Mouse (Mus musculus) neural tube, embryonic 14.5 days (tissue): ENCODE results near the gene Podnl1. TPM values are rescaled to one million over a fixed set of nuclear protein-coding genes. Genes with fewer than 3 reads are reported as not detected.

ENCODE experiments used
- ATAC-seq: fragments of 200-750 bp; cut with Nextera tagmentation; 2 replicates; pipeline ENCODE4 v1.8.0; 2017; ENCODE audit warnings: low read depth, mild to moderate bottlenecking, moderate TSS enrichment, moderate library complexity
- H3K27ac ChIP-seq: fragments of 300-500 bp; sonication (generic); 2 replicates; pipeline ENCODE4 v1.5.1; 2014; ENCODE audit warnings: low read depth, mild to moderate bottlenecking, control low read depth, low read length, moderate library complexity, mixed read lengths
- H3K27me3 ChIP-seq: fragments of 300-500 bp; sonication (generic); 2 replicates; pipeline ENCODE4 v1.6.1; 2014; ENCODE audit warnings: low read length; ENCODE audit not compliant: control insufficient read depth, insufficient read depth
- H3K36me3 ChIP-seq: fragments of 300-500 bp; sonication (generic); 2 replicates; pipeline ENCODE4 v1.6.1; 2014; ENCODE audit warnings: low read length, mixed read lengths; ENCODE audit not compliant: control insufficient read depth, insufficient read depth
- H3K4me1 ChIP-seq: fragments of 300-500 bp; sonication (generic); 2 replicates; pipeline ENCODE4 v1.6.1; 2014; ENCODE audit warnings: low read length; ENCODE audit not compliant: control insufficient read depth, insufficient read depth
- H3K4me2 ChIP-seq: fragments of 300-500 bp; sonication (generic); 2 replicates; pipeline ENCODE4 v1.6.1; 2014; ENCODE audit warnings: mild to moderate bottlenecking, low read depth, low read length, control low read depth
- H3K4me3 ChIP-seq: fragments of 300-500 bp; sonication (generic); 2 replicates; pipeline ENCODE4 v1.5.1; 2014; ENCODE audit warnings: low read depth, low read length, control low read depth, mixed read lengths
- H3K9ac ChIP-seq: fragments of 300-500 bp; sonication (generic); replicated peaks from 2 replicates; pipeline ENCODE4 v1.6.1; 2014; ENCODE audit warnings: low read depth, mild to moderate bottlenecking, control low read depth, low read length, mixed read lengths
- H3K9me3 ChIP-seq: fragments of 300-500 bp; sonication (generic); 2 replicates; pipeline ENCODE4 v1.6.1; 2016; ENCODE audit warnings: low read length; ENCODE audit not compliant: control insufficient read depth
- WGBS: fragments of 180-500 bp; shearing (Covaris S2); extraction: QIAGEN DNeasy Blood & Tissue Kit; methylation state at CpG from one replicate; pipeline ENCODE4 v1.1.7; 2014; 5-methylcytosine and 5-hydroxymethylcytosine counted together
- polyA plus RNA-seq: library from polyadenylated mRNA; unstranded; fragments of >200 nt; fragmentation: Nextera tagmentation; extraction: Ambion mirVana; gene quantifications from 2 replicates; pipeline ENCODE4 v1.2.1, GENCODE M21; 2014

Gene Podnl1
- polyA plus RNA-seq = 0.43 and 0.50 TPM in 2 replicates

- Histone ChIP-seq H3K9me3 (no peaks in the 10 kb centered on the region), H3K4me1 (no peaks in the 10 kb centered on the region), H3K4me2 (no peak within 1 kb of the TSS), H3K4me3 (no peak within 1 kb of the TSS), H3K36me3 (no peaks in the 10 kb centered on the region), H3K27me3 (no peaks in the 10 kb centered on the region), H3K27ac (no peak within 1 kb of the TSS), H3K9ac (0 out of 2 replicates have a peak within 1 kb of the TSS, but pooled peaks have one; percentile 34)
- no peak; the same call in 1 of the 2 replicates for ATAC-seq
- WGBS = 68% methylated on average over 8 of the region's 9 CpGs
Observed at GRCm38 (mm10) chr8:84125656-84126055, at the start of gene Podnl1. TSS of gene Podnl1 (plus strand) at chr8:84125989.

- 86% methylated on average over 1 of the region's 1 CpGs for WGBS
- H3K27me3 ChIP-seq = no peaks in the 10 kb centered on the region
- no peak overlapping the region for H3K9ac ChIP-seq
- peaks cover 13% of the 10 kb centered on the region for H3K4me1 ChIP-seq
- H3K4me3 ChIP-seq = no peak overlapping the region
- H3K27ac ChIP-seq = no peak overlapping the region
- no peak overlapping the region for H3K4me2 ChIP-seq
- H3K36me3 ChIP-seq = peaks cover 7% of the 10 kb centered on the region; the same call in 1 of the 2 replicates
- no peaks in the 10 kb centered on the region for H3K9me3 ChIP-seq
- ATAC-seq = no peak
Observed at GRCm38 (mm10) chr8:84076412-84076811, 49.4 kb upstream of the Podnl1 start.

DNA sequence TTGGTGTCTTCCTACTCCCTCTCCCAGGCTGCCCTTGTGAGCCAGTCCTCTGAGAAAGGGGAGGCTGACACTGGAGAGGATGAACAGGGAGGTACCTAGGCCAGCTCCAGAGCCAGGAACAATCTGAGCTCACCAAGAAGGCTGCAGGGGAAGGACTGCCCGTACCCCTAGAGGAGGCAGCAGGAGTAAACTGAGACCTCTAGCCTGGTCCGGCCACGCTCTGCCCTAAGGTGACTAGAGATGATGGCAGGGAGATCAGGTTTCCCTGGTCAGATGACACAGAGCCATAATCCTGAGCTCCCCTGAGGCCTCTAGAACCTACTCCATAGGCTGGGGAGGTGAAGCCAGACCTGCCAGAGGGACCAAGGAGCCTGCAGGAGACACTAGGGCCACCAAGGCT lies 48.9 kb upstream of the Podnl1 start:
- no peak for ATAC-seq
- no peaks in the 10 kb centered on the region for H3K9me3 ChIP-seq
- H3K27ac ChIP-seq = no peak overlapping the region
- no peak overlapping the region for H3K9ac ChIP-seq
- H3K4me1 ChIP-seq = peaks cover 12% of the 10 kb centered on the region
- 79% methylated on average over 3 of the region's 3 CpGs for WGBS
- no peaks in the 10 kb centered on the region for H3K27me3 ChIP-seq
- H3K4me3 ChIP-seq = no peak overlapping the region
- no peak overlapping the region for H3K4me2 ChIP-seq
- H3K36me3 ChIP-seq = peaks cover 7% of the 10 kb centered on the region; the same call in 1 of the 2 replicates

DNA sequence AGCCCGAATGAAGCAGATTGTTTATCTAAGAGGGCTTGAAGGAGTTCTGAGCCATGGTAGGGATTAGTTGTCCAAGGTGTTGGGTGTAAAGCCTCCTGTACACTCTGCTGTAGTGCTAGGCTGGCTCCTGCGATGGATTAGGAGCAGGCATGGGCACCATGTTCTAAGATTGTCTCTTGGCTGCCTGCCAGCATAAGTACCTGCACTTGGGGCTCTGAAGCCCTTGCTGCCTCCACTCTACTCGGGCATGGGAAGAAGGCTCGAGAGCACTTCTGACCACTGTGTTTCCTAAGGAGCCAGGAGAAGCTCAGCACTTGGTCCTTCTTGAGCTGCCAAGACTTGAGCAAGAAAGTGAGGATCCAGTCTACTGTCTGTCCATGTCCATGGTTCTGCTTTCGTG lies 46.6 kb upstream of the Podnl1 start:
- 93% methylated on average over 5 of the region's 5 CpGs for WGBS
- ATAC-seq = no peak
- H3K4me2 ChIP-seq = no peak overlapping the region
- H3K36me3 ChIP-seq = peaks cover 17% of the 10 kb centered on the region
- no peaks in the 10 kb centered on the region for H3K4me1 ChIP-seq
- H3K9ac ChIP-seq = no peak overlapping the region
- H3K4me3 ChIP-seq = no peak overlapping the region
- H3K27ac ChIP-seq = no peak overlapping the region
- H3K27me3 ChIP-seq = no peaks in the 10 kb centered on the region
- no peaks in the 10 kb centered on the region for H3K9me3 ChIP-seq

DNA sequence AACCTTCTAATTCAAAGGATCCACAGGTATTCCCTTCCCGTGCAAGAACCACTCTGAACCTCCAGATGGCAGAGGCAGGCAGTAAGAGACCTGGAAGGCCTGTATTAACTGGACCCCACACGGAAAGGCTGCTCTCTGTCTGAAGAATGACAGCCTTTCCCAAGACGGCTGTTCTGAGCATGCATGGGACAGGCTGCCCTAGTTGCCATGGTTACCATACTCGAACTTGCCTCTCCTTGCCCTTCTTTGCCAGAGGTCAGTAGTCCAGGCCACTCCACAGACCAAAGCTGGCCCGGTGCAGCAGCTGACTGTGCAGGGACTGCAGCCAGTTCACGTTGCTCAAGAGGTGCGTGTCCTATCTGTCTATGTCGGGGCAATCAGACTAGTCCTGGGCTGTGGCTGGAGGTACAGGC lies 42.0 kb upstream of the Podnl1 start:
- Histone ChIP-seq H3K9me3 (no peaks in the 10 kb centered on the region), H3K9ac (no peak overlapping the region), H3K4me2 (no peak overlapping the region), H3K4me1 (no peaks in the 10 kb centered on the region), H3K36me3 (peaks cover 35% of the 10 kb centered on the region), H3K27ac (no peak overlapping the region), H3K27me3 (no peaks in the 10 kb centered on the region), H3K4me3 (no peak overlapping the region)
- ATAC-seq = no peak; the same call in 1 of the 2 replicates
- WGBS = 24% methylated on average over 8 of the region's 8 CpGs

DNA sequence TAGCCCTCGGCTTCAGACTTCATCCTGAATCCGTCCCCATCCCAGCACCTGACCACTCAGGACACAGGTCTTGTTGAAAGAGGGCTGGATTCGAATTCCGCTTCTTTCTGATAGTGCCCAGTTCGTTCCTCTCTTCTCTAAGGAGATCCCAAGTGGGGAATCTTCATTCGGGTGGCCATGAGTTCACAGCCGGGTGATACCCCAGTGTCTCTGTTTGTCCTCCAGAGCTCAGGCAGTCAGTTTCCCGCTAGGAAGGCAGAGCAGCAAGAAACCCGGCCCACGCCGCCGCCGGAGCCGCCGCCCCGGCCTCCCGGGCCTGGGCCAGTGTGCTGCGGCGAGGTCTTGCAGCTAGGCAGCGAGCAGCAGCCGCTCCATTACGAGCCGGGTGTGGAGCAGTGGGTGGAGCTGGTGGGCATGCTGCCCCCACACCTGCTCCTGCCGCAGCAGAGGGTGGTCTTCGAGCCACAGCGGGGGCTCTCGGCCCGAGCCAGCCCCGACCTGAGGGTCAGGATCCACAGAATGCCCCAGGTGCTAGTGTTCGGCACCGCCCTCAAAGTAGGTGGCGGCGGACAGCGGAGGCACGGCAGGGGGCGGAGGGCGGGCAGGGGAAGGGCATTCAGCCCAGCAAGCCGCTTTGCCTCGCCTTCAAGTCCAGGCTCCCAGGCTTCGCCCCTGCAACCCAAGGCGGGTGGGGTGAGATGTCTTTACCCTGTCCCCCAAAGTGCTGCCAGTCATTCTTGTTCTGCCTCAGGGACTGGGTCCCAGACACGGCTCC lies 41.3 kb upstream of the Podnl1 start:
- Histone ChIP-seq H3K9ac (no peak overlapping the region), H3K36me3 (peaks cover 41% of the 10 kb centered on the region), H3K27me3 (no peaks in the 10 kb centered on the region), H3K4me1 (no peaks in the 10 kb centered on the region), H3K4me2 (no peak overlapping the region), H3K4me3 (no peak overlapping the region), H3K27ac (no peak overlapping the region), H3K9me3 (no peaks in the 10 kb centered on the region)
- 35% methylated on average over 42 of the region's 42 CpGs for WGBS
- no peak for ATAC-seq

- peaks cover 44% of the 10 kb centered on the region for H3K36me3 ChIP-seq
- no peaks in the 10 kb centered on the region for H3K9me3 ChIP-seq
- H3K27ac ChIP-seq = no peak overlapping the region
- H3K4me1 ChIP-seq = no peaks in the 10 kb centered on the region
- H3K4me3 ChIP-seq = no peak overlapping the region
- WGBS = 92% methylated on average over 7 of the region's 7 CpGs
- no peak overlapping the region for H3K9ac ChIP-seq
- no peak for ATAC-seq
- no peak overlapping the region for H3K4me2 ChIP-seq
- no peaks in the 10 kb centered on the region for H3K27me3 ChIP-seq
Observed at GRCm38 (mm10) chr8:84087156-84087555, 38.6 kb upstream of the Podnl1 start.

GRCm38 (mm10) chr8:84087821-84088220 lies 38.0 kb upstream of the Podnl1 start:
- Histone ChIP-seq H3K36me3 (peaks cover 42% of the 10 kb centered on the region), H3K9ac (no peak overlapping the region), H3K4me3 (no peak overlapping the region), H3K27me3 (no peaks in the 10 kb centered on the region), H3K4me2 (no peak overlapping the region), H3K4me1 (no peaks in the 10 kb centered on the region), H3K9me3 (no peaks in the 10 kb centered on the region), H3K27ac (no peak overlapping the region)
- no peak for ATAC-seq
- WGBS = 98% methylated on average over 14 of the region's 14 CpGs

DNA sequence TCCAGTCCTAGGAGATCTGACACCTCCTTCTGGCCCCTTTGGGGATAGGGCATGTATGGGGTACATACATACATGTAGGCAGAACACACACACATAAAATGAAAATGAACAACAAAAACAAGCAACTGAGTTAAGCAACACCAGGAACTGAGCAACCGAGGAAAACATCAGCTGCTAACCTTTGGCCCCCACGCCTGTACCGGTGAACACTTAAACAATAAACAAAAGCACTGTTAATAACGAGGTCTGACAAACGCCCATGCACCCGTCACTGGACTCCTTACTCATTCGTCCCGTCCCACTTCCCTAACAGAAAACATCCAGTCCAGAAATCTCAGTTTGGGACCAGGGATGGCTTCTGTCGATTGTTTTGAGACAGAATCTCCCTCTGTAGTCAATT lies 36.5 kb upstream of the Podnl1 start:
- Histone ChIP-seq H3K4me1 (no peaks in the 10 kb centered on the region), H3K4me3 (no peak overlapping the region), H3K9ac (no peak overlapping the region), H3K27me3 (no peaks in the 10 kb centered on the region), H3K36me3 (peaks cover 47% of the 10 kb centered on the region), H3K9me3 (no peaks in the 10 kb centered on the region), H3K4me2 (no peak overlapping the region), H3K27ac (no peak overlapping the region)
- no peak for ATAC-seq
- 89% methylated on average over 9 of the region's 9 CpGs for WGBS
